19 mouse cellular contexts compared by ENCODE assay signal in genomic region chr6:141640639-141641038, GRCm38 (mm10). TPM values are rescaled to one million over a fixed set of nuclear protein-coding genes. Genes with fewer than 3 reads are reported as not detected.
A peak's percentile ranks its signal among the peaks of the same experiment; 100 is the strongest.
DNase-seq lines count a peak whose midpoint lies in the region; ATAC-seq and TF ChIP-seq lines count a peak whose summit lies in the region.
"Had no signal": no experiment of that assay in that cellular context is flagged by ENCODE, and none has a peak within 500 bp of the region (broad histone marks: within the 10 kb centered on the region; RNA-seq: fewer than 3 reads in every experiment).

No protein-coding gene starts in this region.

- H3K36me3 ChIP-seq in limb, embryonic 11.5 days (ENCODE audit: control insufficient read depth, insufficient read depth, low read length), result no peaks in the 10 kb centered on the region
- H3K36me3 ChIP-seq in limb, embryonic 10.5 days, result no peaks in the 10 kb centered on the region
- no peaks in the 10 kb centered on the region for H3K36me3 ChIP-seq in stomach, postnatal 0 days (ENCODE audit: control insufficient read depth, insufficient read depth, low read length)
- H3K36me3 ChIP-seq: embryonic facial prominence, embryonic 12.5 days; hindbrain, embryonic 10.5 days; lung, embryonic 15.5 days; midbrain, embryonic 15.5 days had no signal

- H3K4me3 ChIP-seq in limb, embryonic 11.5 days (ENCODE audit: low read depth, low read length), result no peak overlapping the region
- H3K4me3 ChIP-seq in limb, embryonic 10.5 days, result no peak overlapping the region
- H3K4me3 ChIP-seq in stomach, postnatal 0 days (ENCODE audit: low read depth, low read length), result no peak overlapping the region
- H3K4me3 ChIP-seq: embryonic facial prominence, embryonic 12.5 days; hindbrain, embryonic 10.5 days; lung, embryonic 15.5 days; midbrain, embryonic 15.5 days had no signal

- peak; percentile 63; the same call in 1 of the 2 replicates for ATAC-seq in limb, embryonic 11.5 days (ENCODE audit: insufficient number of reproducible peaks, low FRiP score, low TSS enrichment, low read depth)
- ATAC-seq in stomach, postnatal 0 days (ENCODE audit: low FRiP score, low TSS enrichment), result peak; percentile 60; the same call in 1 of the 2 replicates
- no peak for ATAC-seq in megakaryocyte, adult 5-6 weeks (ENCODE audit: poor library complexity, severe bottlenecking)
- ATAC-seq: midbrain, embryonic 15.5 days; Patski had no signal

- H3K4me1 ChIP-seq in limb, embryonic 11.5 days (ENCODE audit: control insufficient read depth, insufficient read depth, low read length), result no peaks in the 10 kb centered on the region
- H3K4me1 ChIP-seq in limb, embryonic 10.5 days, result peaks cover 7% of the 10 kb centered on the region; the same call in 1 of the 2 replicates
- H3K4me1 ChIP-seq in stomach, postnatal 0 days (replicated peaks; ENCODE audit: control insufficient read depth, insufficient read depth), result no peaks in the 10 kb centered on the region
- H3K4me1 ChIP-seq: embryonic facial prominence, embryonic 12.5 days; hindbrain, embryonic 10.5 days; lung, embryonic 15.5 days; midbrain, embryonic 15.5 days had no signal

- TF ChIP-seq EP300 in stomach, postnatal 0 days (optimal IDR thresholded peaks at IDR 0.05), result no peak

- no peaks in the 10 kb centered on the region for H3K9me3 ChIP-seq in limb, embryonic 11.5 days (ENCODE audit: control insufficient read depth, low read length)
- no peaks in the 10 kb centered on the region for H3K9me3 ChIP-seq in limb, embryonic 10.5 days (replicated peaks)
- H3K9me3 ChIP-seq in stomach, postnatal 0 days (ENCODE audit: control insufficient read depth, low read length), result no peaks in the 10 kb centered on the region
- H3K9me3 ChIP-seq: embryonic facial prominence, embryonic 12.5 days; hindbrain, embryonic 10.5 days; lung, embryonic 15.5 days; midbrain, embryonic 15.5 days had no signal

- no peak for DNase-seq in limb, embryonic 11.5 days (ENCODE audit: low spot score)
- no peak for DNase-seq in limb, embryonic 10.5 days (ENCODE audit: low spot score)
- DNase-seq in urinary bladder, postnatal 25 days (ENCODE audit: low spot score), result peak; percentile 3
- no peak for DNase-seq in urinary bladder, adult 2 months (ENCODE audit: low spot score)
- DNase-seq in kidney, adult 9 months, result peak; percentile 52
- no peak for DNase-seq in stomach, postnatal 0 days (ENCODE audit: low spot score)
- no peak for DNase-seq in heart, postnatal 25 days (ENCODE audit: low spot score)
- DNase-seq: cerebellum, adult 2 months; retina, postnatal 1 day; thymus, adult 18-20 months had no signal

- 23% methylated on average over 1 of the region's 1 CpGs for WGBS in limb, embryonic 11.5 days
- 43% methylated on average over 1 of the region's 1 CpGs for WGBS in limb, embryonic 10.5 days
- WGBS in stomach, postnatal 0 days, result 37% methylated on average over 1 of the region's 1 CpGs

- TF ChIP-seq CTCF in stomach, postnatal 0 days (IDR thresholded peaks at IDR 0.05; ENCODE audit: low read depth), result no peak

- no peaks in the 10 kb centered on the region for H3K27me3 ChIP-seq in limb, embryonic 11.5 days (ENCODE audit: control insufficient read depth, insufficient read depth, low read length)
- no peaks in the 10 kb centered on the region for H3K27me3 ChIP-seq in limb, embryonic 10.5 days (ENCODE audit: low read depth, poor library complexity, severe bottlenecking)
- no peaks in the 10 kb centered on the region for H3K27me3 ChIP-seq in stomach, postnatal 0 days (ENCODE audit: control insufficient read depth, insufficient read depth, low read length)
- H3K27me3 ChIP-seq: CH12.LX; embryonic facial prominence, embryonic 12.5 days; lung, embryonic 15.5 days; midbrain, embryonic 15.5 days; Patski had no signal

- no peak overlapping the region for H3K9ac ChIP-seq in limb, embryonic 11.5 days (ENCODE audit: low read length)
- no peak overlapping the region for H3K9ac ChIP-seq in stomach, postnatal 0 days (ENCODE audit: low read length)
- H3K9ac ChIP-seq: embryonic facial prominence, embryonic 12.5 days; lung, embryonic 15.5 days; midbrain, embryonic 15.5 days had no signal

- no peak overlapping the region for H3K4me2 ChIP-seq in limb, embryonic 11.5 days (ENCODE audit: low read depth, severe bottlenecking)
- H3K4me2 ChIP-seq in stomach, postnatal 0 days (replicated peaks; ENCODE audit: low read depth), result no peak overlapping the region
- H3K4me2 ChIP-seq: embryonic facial prominence, embryonic 12.5 days; lung, embryonic 15.5 days; midbrain, embryonic 15.5 days had no signal

- no peak overlapping the region for H3K27ac ChIP-seq in limb, embryonic 11.5 days (replicated peaks; ENCODE audit: low read depth, low read length)
- H3K27ac ChIP-seq in limb, embryonic 10.5 days, result no peak overlapping the region
- H3K27ac ChIP-seq in stomach, postnatal 0 days (replicated peaks), result no peak overlapping the region
- H3K27ac ChIP-seq: embryonic facial prominence, embryonic 12.5 days; hindbrain, embryonic 10.5 days; lung, embryonic 15.5 days; midbrain, embryonic 15.5 days had no signal

- intact Hi-C loops in heart, postnatal 25 days (cut with DNase I), result no loop called here

RNA-seq across cellular contexts. Expression of gene Slco1b2, which starts 11.3 kb away (rescaled TPM):
- polyA plus RNA-seq in limb, embryonic 11.5 days (2014; fragmentation: Nextera tagmentation; extraction: Ambion mirVana), result not detected in 2 replicates
- 0.08 TPM in 1 of 2 replicates, not detected in the other for polyA plus RNA-seq in limb, embryonic 10.5 days (2016; fragmentation: Nextera tagmentation; extraction: Ambion mirVana)
- not detected in 2 replicates for polyA plus RNA-seq in urinary bladder, adult 2 months (2012; rRNA removed)
- 0.19 and 0.58 TPM in 2 replicates for polyA plus RNA-seq in stomach, postnatal 0 days (2015; fragmentation: Nextera tagmentation; extraction: Ambion mirVana)
- total RNA-seq in heart, postnatal 25 days (2021), result not detected
- not detected in 2 replicates for total RNA-seq in megakaryocyte, adult 5-6 weeks (2015)
- not detected in 2 replicates for total RNA-seq in megakaryocyte, adult 5-6 weeks (2017)
- polyA plus RNA-seq: embryonic facial prominence, embryonic 12.5 days; forebrain, embryonic 11.5 days; hindbrain, embryonic 10.5 days; lung, embryonic 15.5 days; midbrain, embryonic 15.5 days; Patski; spleen, adult 2 months had no signal

Comparison
In these comparisons a context has a peak if more than half of its experiments do, and no peak if none do; other contexts are left out.
1. DNase-seq: peak in urinary bladder, postnatal 25 days (single experiment) and kidney, adult 9 months (single experiment); none in limb, embryonic 11.5 days (single experiment), limb, embryonic 10.5 days (single experiment), urinary bladder, adult 2 months (single experiment), stomach, postnatal 0 days (single experiment) and heart, postnatal 25 days (single experiment).